Mouse (Mus musculus) midbrain, embryonic 12.5 days (tissue): Measurements from ENCODE around the gene Cd22. TPM values are rescaled to one million over a fixed set of nuclear protein-coding genes. Genes with fewer than 3 reads are reported as not detected.

Experiments
- ATAC-seq: fragments of 200-750 bp; cut with Nextera tagmentation; 2 replicates; pipeline ENCODE4 v1.8.0; 2017; ENCODE audit warnings: low read depth, moderate TSS enrichment, moderate library complexity; ENCODE audit not compliant: low FRiP score
- H3K27ac ChIP-seq: fragments of 300-500 bp; sonication (generic); replicated peaks from 2 replicates; pipeline ENCODE4 v1.5.1; 2016; ENCODE audit warnings: mild to moderate bottlenecking
- H3K27me3 ChIP-seq: fragments of 300-500 bp; sonication (generic); 2 replicates; pipeline ENCODE4 v1.6.1; 2016; ENCODE audit warnings: mild to moderate bottlenecking
- H3K36me3 ChIP-seq: fragments of 300-500 bp; sonication (generic); 2 replicates; pipeline ENCODE4 v1.6.1; 2016
- H3K4me1 ChIP-seq: fragments of 300-500 bp; sonication (generic); 2 replicates; pipeline ENCODE4 v1.6.1; 2016
- H3K4me2 ChIP-seq: fragments of 300-500 bp; sonication (generic); replicated peaks from 2 replicates; pipeline ENCODE4 v1.6.1; 2016; ENCODE audit warnings: mild to moderate bottlenecking, moderate library complexity
- H3K4me3 ChIP-seq: fragments of 300-500 bp; sonication (generic); 2 replicates; pipeline ENCODE4 v1.5.1; 2016; ENCODE audit warnings: mild to moderate bottlenecking
- H3K9ac ChIP-seq: fragments of 300-500 bp; sonication (generic); replicated peaks from 2 replicates; pipeline ENCODE4 v1.6.1; 2016; ENCODE audit warnings: mild to moderate bottlenecking, moderate library complexity
- H3K9me3 ChIP-seq: fragments of 300-500 bp; sonication (generic); 2 replicates; pipeline ENCODE4 v1.6.1; 2016; ENCODE audit warnings: mild to moderate bottlenecking
- WGBS: fragments of 180-500 bp; shearing (Covaris S2); methylation state at CpG from one replicate; pipeline ENCODE4 v1.1.7; 2016; 5-methylcytosine and 5-hydroxymethylcytosine counted together
- polyA plus RNA-seq: library from polyadenylated mRNA; unstranded; fragments of >200 nt; fragmentation: Nextera tagmentation; extraction: Ambion mirVana; gene quantifications from 2 replicates; pipeline ENCODE4 v1.2.1, GENCODE M21; 2016

The Cd22 gene
- polyA plus RNA-seq, 1 experiment from 2014 or later = not detected

- Histone ChIP-seq H3K9ac (no peak overlapping the region), H3K36me3 (no peaks in the 10 kb centered on the region), H3K4me1 (0 out of 2 replicates have a peak, but pooled peaks cover 3% of the 10 kb centered on the region), H3K4me2 (peak overlapping the region; percentile 49), H3K4me3 (peak overlapping the region; percentile 28), H3K27ac (no peak overlapping the region), H3K27me3 (0 out of 2 replicates have a peak, but pooled peaks cover 8% of the 10 kb centered on the region), H3K9me3 (no peaks in the 10 kb centered on the region)
- 11% methylated on average over 12 of the region's 16 CpGs for WGBS
- peak; percentile 69 for ATAC-seq
Observed at GRCm38 (mm10) chr7:30859635-30860402, 20.3 kb downstream of the Cd22 start.

- no peak overlapping the region for H3K4me3 ChIP-seq
- H3K36me3 ChIP-seq = no peaks in the 10 kb centered on the region
- H3K4me2 ChIP-seq = peak overlapping the region; percentile 49; the same call in 1 of the 2 replicates
- 0 out of 2 replicates have a peak, but pooled peaks cover 8% of the 10 kb centered on the region for H3K27me3 ChIP-seq
- H3K9me3 ChIP-seq = no peaks in the 10 kb centered on the region
- ATAC-seq = peak; percentile 42; the same call in 1 of the 2 replicates
- 0 out of 2 replicates have a peak, but pooled peaks cover 3% of the 10 kb centered on the region for H3K4me1 ChIP-seq
- H3K9ac ChIP-seq = no peak overlapping the region
- H3K27ac ChIP-seq = no peak overlapping the region
Observed at GRCm38 (mm10) chr7:30859290-30859634, 20.9 kb downstream of the Cd22 start.

- H3K4me3 ChIP-seq = no peak overlapping the region
- no peaks in the 10 kb centered on the region for H3K4me1 ChIP-seq
- ATAC-seq = no peak
- no peaks in the 10 kb centered on the region for H3K9me3 ChIP-seq
- H3K9ac ChIP-seq = no peak overlapping the region
- 89% methylated on average over 1 of the region's 1 CpGs for WGBS
- no peak overlapping the region for H3K4me2 ChIP-seq
- 0 out of 2 replicates have a peak, but pooled peaks cover 8% of the 10 kb centered on the region for H3K27me3 ChIP-seq
- H3K36me3 ChIP-seq = no peaks in the 10 kb centered on the region
- no peak overlapping the region for H3K27ac ChIP-seq
Observed at GRCm38 (mm10) chr7:30857746-30858145, 22.4 kb downstream of the Cd22 start.

- Histone ChIP-seq H3K9me3 (no peaks in the 10 kb centered on the region), H3K4me3 (no peak within 1 kb of the TSS), H3K27ac (no peak within 1 kb of the TSS), H3K4me1 (no peaks in the 10 kb centered on the region), H3K27me3 (0 out of 2 replicates have a peak, but pooled peaks cover 4% of the 10 kb centered on the region), H3K4me2 (no peak within 1 kb of the TSS), H3K36me3 (no peaks in the 10 kb centered on the region), H3K9ac (no peak within 1 kb of the TSS)
- WGBS = 86% methylated on average over 6 of the region's 6 CpGs
- ATAC-seq = no peak
Observed at GRCm38 (mm10) chr7:30856078-30856477, 24.1 kb downstream of the Cd22 start, which contains the start of gene Ffar3. Gene Ffar3, minus strand, starts transcription at chr7:30856178.

GRCm38 (mm10) chr7:30851421-30851820, 28.7 kb downstream of the Cd22 start:
- no peak for ATAC-seq
- 90% methylated on average over 1 of the region's 1 CpGs for WGBS
- Histone ChIP-seq H3K9ac (no peak overlapping the region), H3K27me3 (no peaks in the 10 kb centered on the region), H3K9me3 (no peaks in the 10 kb centered on the region), H3K4me2 (no peak overlapping the region), H3K36me3 (no peaks in the 10 kb centered on the region), H3K27ac (no peak overlapping the region), H3K4me1 (no peaks in the 10 kb centered on the region), H3K4me3 (no peak overlapping the region)

- WGBS = 88% methylated on average over 6 of the region's 6 CpGs
- no peak for ATAC-seq
- Histone ChIP-seq H3K27me3 (no peaks in the 10 kb centered on the region), H3K4me3 (no peak overlapping the region), H3K9ac (no peak overlapping the region), H3K27ac (no peak overlapping the region), H3K9me3 (no peaks in the 10 kb centered on the region), H3K4me1 (peaks cover 6% of the 10 kb centered on the region; the same call in 1 of the 2 replicates), H3K36me3 (no peaks in the 10 kb centered on the region), H3K4me2 (no peak overlapping the region)
Observed at GRCm38 (mm10) chr7:30847934-30848333, 32.2 kb downstream of the Cd22 start.

GRCm38 (mm10) chr7:30847386-30847785, 32.8 kb downstream of the Cd22 start:
- ATAC-seq = no peak
- no peak overlapping the region for H3K4me3 ChIP-seq

GRCm38 (mm10) chr7:30846505-30847053, 33.6 kb downstream of the Cd22 start:
- no peak overlapping the region for H3K4me3 ChIP-seq
- H3K9ac ChIP-seq = no peak overlapping the region
- no peaks in the 10 kb centered on the region for H3K27me3 ChIP-seq
- H3K9me3 ChIP-seq = no peaks in the 10 kb centered on the region
- no peak for ATAC-seq
- no peak overlapping the region for H3K27ac ChIP-seq
- no peak overlapping the region for H3K4me2 ChIP-seq
- H3K4me1 ChIP-seq = peaks cover 6% of the 10 kb centered on the region; the same call in 1 of the 2 replicates
- WGBS = 71% methylated on average over 2 of the region's 2 CpGs
- no peaks in the 10 kb centered on the region for H3K36me3 ChIP-seq

More at GRCm38 (mm10) chr7:30847386-30847785, 32.8 kb downstream of the Cd22 start:
- H3K9me3 ChIP-seq = no peaks in the 10 kb centered on the region
- H3K27me3 ChIP-seq = no peaks in the 10 kb centered on the region
- H3K4me1 ChIP-seq = peaks cover 6% of the 10 kb centered on the region; the same call in 1 of the 2 replicates
- no peak overlapping the region for H3K9ac ChIP-seq
- no peaks in the 10 kb centered on the region for H3K36me3 ChIP-seq
- no peak overlapping the region for H3K27ac ChIP-seq
- 83% methylated on average over 5 of the region's 5 CpGs for WGBS
- no peak overlapping the region for H3K4me2 ChIP-seq

GRCm38 (mm10) chr7:30844676-30845297, 35.4 kb downstream of the Cd22 start:
- peak overlapping the region; percentile 56 for H3K27ac ChIP-seq
- no peak for ATAC-seq
- WGBS = 36% methylated on average over 7 of the region's 7 CpGs

GRCm38 (mm10) chr7:30842092-30842491, 38.0 kb downstream of the Cd22 start:
- no peak overlapping the region for H3K9ac ChIP-seq
- H3K4me2 ChIP-seq = no peak overlapping the region
- peaks cover 6% of the 10 kb centered on the region; the same call in 1 of the 2 replicates for H3K4me1 ChIP-seq
- no peaks in the 10 kb centered on the region for H3K36me3 ChIP-seq
- no peaks in the 10 kb centered on the region for H3K9me3 ChIP-seq
- 92% methylated on average over 5 of the region's 5 CpGs for WGBS
- H3K27ac ChIP-seq = no peak overlapping the region
- no peak for ATAC-seq
- H3K4me3 ChIP-seq = no peak overlapping the region
- H3K27me3 ChIP-seq = no peaks in the 10 kb centered on the region

More at GRCm38 (mm10) chr7:30844676-30845297, 35.4 kb downstream of the Cd22 start:
- H3K9ac ChIP-seq = no peak overlapping the region
- H3K36me3 ChIP-seq = no peaks in the 10 kb centered on the region
- H3K4me2 ChIP-seq = no peak overlapping the region; the same call in 1 of the 2 replicates
- H3K4me1 ChIP-seq = peaks cover 6% of the 10 kb centered on the region; the same call in 1 of the 2 replicates
- H3K4me3 ChIP-seq = no peak overlapping the region
- H3K9me3 ChIP-seq = no peaks in the 10 kb centered on the region
- H3K27me3 ChIP-seq = no peaks in the 10 kb centered on the region

GRCm38 (mm10) chr7:30841379-30841778, 38.8 kb downstream of the Cd22 start:
- Histone ChIP-seq H3K27me3 (no peaks in the 10 kb centered on the region), H3K27ac (no peak overlapping the region), H3K4me2 (no peak overlapping the region), H3K9me3 (no peaks in the 10 kb centered on the region), H3K36me3 (no peaks in the 10 kb centered on the region), H3K4me1 (peaks cover 6% of the 10 kb centered on the region; the same call in 1 of the 2 replicates), H3K4me3 (no peak overlapping the region), H3K9ac (no peak overlapping the region)
- no peak for ATAC-seq
- 73% methylated on average over 4 of the region's 4 CpGs for WGBS

- Histone ChIP-seq H3K9ac (no peak overlapping the region), H3K9me3 (no peaks in the 10 kb centered on the region), H3K4me2 (no peak overlapping the region), H3K36me3 (no peaks in the 10 kb centered on the region), H3K4me1 (peaks cover 6% of the 10 kb centered on the region; the same call in 1 of the 2 replicates), H3K27ac (no peak overlapping the region), H3K4me3 (no peak overlapping the region), H3K27me3 (no peaks in the 10 kb centered on the region)
- WGBS = 78% methylated on average over 3 of the region's 3 CpGs
- no peak for ATAC-seq
Observed at GRCm38 (mm10) chr7:30840306-30840705, 39.8 kb downstream of the Cd22 start.
